Mouse (Mus musculus): Measurements from ENCODE around the gene Igsf23. TPM values are rescaled to one million over a fixed set of nuclear protein-coding genes. Genes with fewer than 3 reads are reported as not detected.
A peak's percentile ranks its signal among the peaks of the same experiment; 100 is the strongest.
"Not testable (repeated sequence)": the region's sequence is repeated elsewhere in the genome, so short reads cannot be mapped to it uniquely, and the experiment has no call there.

Igsf23 gene
- 0.30 TPM in 1 of 2 replicates, not detected in the other for polyA plus RNA-seq (2015; fragmentation: Nextera tagmentation; extraction: Ambion mirVana)

GRCm38 (mm10) chr7:19950589-19950988, at the start of gene Igsf23:
Igsf23 (minus strand) TSS chr7:19950756.
- Histone ChIP-seq H3K4me3 (no peak within 1 kb of the TSS), H3K27ac (no peak within 1 kb of the TSS), H3K9me3 (no peaks in the 10 kb centered on the region), H3K4me1 (no peaks in the 10 kb centered on the region), H3K4me2 (no peak within 1 kb of the TSS), H3K27me3 (no peaks in the 10 kb centered on the region), H3K36me3 (no peaks in the 10 kb centered on the region), H3K9ac (no peak within 1 kb of the TSS)
- WGBS: 37% methylated on average over 9 of the region's 9 CpGs
- ATAC-seq (ENCODE audit: insufficient number of reproducible peaks, insufficient read depth, low FRiP score, low TSS enrichment, low read depth): 0 out of 2 replicates have a peak, but pooled peaks have one; percentile 39

- not testable (repeated sequence) for H3K36me3 ChIP-seq, H3K27ac ChIP-seq
- WGBS: 58% methylated on average over 3 of the region's 3 CpGs
Measured at GRCm38 (mm10) chr7:19996721-19997120, 46.2 kb upstream of the Igsf23 start.

GRCm38 (mm10) chr7:19991165-19991564, 40.6 kb upstream of the Igsf23 start, which contains the start of gene Nlrp9b:
Nlrp9b (plus strand) TSS chr7:19991465.
- H3K36me3 ChIP-seq; H3K9ac ChIP-seq; H3K4me2 ChIP-seq; H3K4me3 ChIP-seq; H3K27me3 ChIP-seq; H3K27ac ChIP-seq; ATAC-seq (ENCODE audit: insufficient number of reproducible peaks, insufficient read depth, low FRiP score, low TSS enrichment, low read depth); H3K4me1 ChIP-seq; H3K9me3 ChIP-seq: not testable (repeated sequence)
- WGBS: 59% methylated on average over 8 of the region's 8 CpGs

More at GRCm38 (mm10) chr7:19996721-19997120, 46.2 kb upstream of the Igsf23 start:
- not testable (repeated sequence) for H3K4me2 ChIP-seq; H3K4me3 ChIP-seq; ATAC-seq (ENCODE audit: insufficient number of reproducible peaks, insufficient read depth, low FRiP score, low TSS enrichment, low read depth); H3K27me3 ChIP-seq; H3K9ac ChIP-seq; H3K4me1 ChIP-seq
- peaks cover 11% of the 10 kb centered on the region for H3K9me3 ChIP-seq

DNA sequence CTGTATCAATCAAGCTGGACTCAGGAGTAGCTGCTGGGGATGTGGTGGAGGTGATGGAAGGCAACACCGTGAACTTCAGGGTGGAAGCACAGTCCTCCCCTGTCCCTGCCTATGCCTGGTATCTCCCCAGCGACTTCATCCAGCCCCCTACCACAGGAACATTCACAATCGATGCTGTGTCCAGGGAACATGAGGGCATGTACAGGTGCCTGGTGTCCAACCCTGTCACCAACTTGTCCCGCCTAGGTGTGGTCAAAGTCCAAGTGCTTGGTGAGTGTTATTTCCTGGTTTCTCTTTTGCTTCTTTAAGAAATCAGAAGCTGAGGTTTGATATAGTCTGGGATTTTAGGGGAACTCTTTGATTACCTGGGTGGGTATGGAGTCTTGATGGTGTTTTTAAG, 21.0 kb upstream of the Igsf23 start:
- Histone ChIP-seq H3K4me2 (no peak overlapping the region), H3K27me3 (no peaks in the 10 kb centered on the region), H3K4me3 (no peak overlapping the region), H3K27ac (no peak overlapping the region), H3K36me3 (no peaks in the 10 kb centered on the region), H3K9me3 (peaks cover 13% of the 10 kb centered on the region; the same call in 1 of the 2 replicates), H3K9ac (no peak overlapping the region), H3K4me1 (no peaks in the 10 kb centered on the region)
- ATAC-seq (ENCODE audit: insufficient number of reproducible peaks, insufficient read depth, low FRiP score, low TSS enrichment, low read depth): no peak
- 88% methylated on average over 4 of the region's 4 CpGs for WGBS

- Histone ChIP-seq H3K4me1 (no peaks in the 10 kb centered on the region), H3K27ac (no peak overlapping the region), H3K9me3 (peaks cover 13% of the 10 kb centered on the region; the same call in 1 of the 2 replicates), H3K27me3 (no peaks in the 10 kb centered on the region), H3K4me3 (no peak overlapping the region), H3K9ac (no peak overlapping the region), H3K36me3 (no peaks in the 10 kb centered on the region), H3K4me2 (no peak overlapping the region)
- ATAC-seq (ENCODE audit: insufficient number of reproducible peaks, insufficient read depth, low FRiP score, low TSS enrichment, low read depth): no peak
- WGBS: 92% methylated on average over 8 of the region's 8 CpGs
Measured at GRCm38 (mm10) chr7:19970196-19970595, 19.6 kb upstream of the Igsf23 start.

DNA sequence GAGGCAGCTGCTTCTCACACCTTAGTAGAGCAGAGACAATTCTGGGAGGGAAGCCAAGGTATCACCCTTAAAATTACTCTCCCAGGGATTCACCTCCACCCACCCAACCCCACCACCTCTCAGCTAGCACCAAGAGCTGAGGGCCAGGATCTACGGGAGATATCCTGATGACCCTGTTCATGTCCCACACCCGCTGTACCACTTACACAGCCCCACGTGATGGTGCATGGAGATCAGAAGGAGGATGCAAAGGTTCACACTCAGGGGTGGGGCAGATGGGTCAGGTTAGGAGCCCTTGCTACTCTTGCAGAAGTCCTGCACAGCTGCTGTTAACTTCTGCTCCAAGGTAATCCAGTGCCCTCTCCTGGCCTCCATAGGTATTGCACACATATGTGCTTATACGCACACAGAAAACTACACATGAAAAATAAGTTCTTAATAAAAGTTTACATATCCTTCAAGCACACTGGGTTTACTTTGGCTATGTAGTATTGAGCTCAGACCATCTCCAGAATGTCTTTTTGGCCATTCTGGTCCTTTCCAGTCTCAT, 19.1 kb upstream of the Igsf23 start:
- Histone ChIP-seq H3K36me3 (no peaks in the 10 kb centered on the region), H3K4me3 (no peak overlapping the region), H3K4me2 (no peak overlapping the region), H3K4me1 (no peaks in the 10 kb centered on the region), H3K27me3 (no peaks in the 10 kb centered on the region), H3K9me3 (peaks cover 13% of the 10 kb centered on the region; the same call in 1 of the 2 replicates), H3K27ac (no peak overlapping the region), H3K9ac (no peak overlapping the region)
- no peak for ATAC-seq (ENCODE audit: insufficient number of reproducible peaks, insufficient read depth, low FRiP score, low TSS enrichment, low read depth)
- whole genome bisulfite sequencing: 91% methylated on average over 4 of the region's 4 CpGs

- no peak for ATAC-seq (ENCODE audit: insufficient number of reproducible peaks, insufficient read depth, low FRiP score, low TSS enrichment, low read depth)
- Histone ChIP-seq H3K4me3 (no peak overlapping the region), H3K27ac (no peak overlapping the region), H3K9ac (no peak overlapping the region), H3K9me3 (peaks cover 13% of the 10 kb centered on the region; the same call in 1 of the 2 replicates), H3K4me2 (no peak overlapping the region), H3K27me3 (no peaks in the 10 kb centered on the region), H3K4me1 (no peaks in the 10 kb centered on the region), H3K36me3 (no peaks in the 10 kb centered on the region)
- 80% methylated on average over 3 of the region's 3 CpGs for WGBS
Measured at GRCm38 (mm10) chr7:19969106-19969505, 18.6 kb upstream of the Igsf23 start.

DNA sequence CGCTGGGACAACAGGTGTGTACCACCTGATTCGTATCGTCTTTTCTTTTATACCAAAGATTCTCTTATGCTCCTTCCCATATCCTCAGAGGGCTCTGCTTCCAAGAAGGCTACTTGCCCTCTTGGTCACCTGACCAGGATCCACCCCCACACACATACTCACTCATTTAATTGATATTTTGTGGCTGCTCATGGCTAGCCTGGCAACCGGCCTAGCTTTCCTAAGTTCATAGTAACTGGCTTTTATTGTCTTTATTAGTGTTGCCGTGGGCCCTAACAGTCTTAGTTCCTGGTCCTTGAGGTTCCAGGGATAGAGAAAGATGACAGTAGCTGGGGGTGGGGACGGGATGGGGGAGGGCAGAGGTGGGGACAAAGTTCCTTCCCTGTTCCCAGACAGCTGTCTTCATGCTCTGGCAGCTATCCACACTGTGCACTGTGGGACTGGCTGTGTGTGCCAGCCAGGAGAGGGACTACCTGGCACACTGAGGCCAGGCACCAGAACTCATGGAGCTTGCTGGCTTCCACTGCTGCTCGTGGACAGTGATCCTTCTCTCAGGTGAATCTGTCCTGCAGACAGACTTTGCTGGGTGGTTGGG, 14.5 kb upstream of the Igsf23 start, which contains the start of gene Ceacam20:
Ceacam20 (plus strand) TSS at position 428 of the 595 bp plus-strand sequence.
- Histone ChIP-seq H3K27ac (no peak within 1 kb of the TSS), H3K4me1 (no peaks in the 10 kb centered on the region), H3K4me2 (no peak within 1 kb of the TSS), H3K9ac (no peak within 1 kb of the TSS), H3K9me3 (peaks cover 9% of the 10 kb centered on the region; the same call in 1 of the 2 replicates), H3K27me3 (no peaks in the 10 kb centered on the region), H3K4me3 (no peak within 1 kb of the TSS), H3K36me3 (no peaks in the 10 kb centered on the region)
- no peak for ATAC-seq (ENCODE audit: insufficient number of reproducible peaks, insufficient read depth, low FRiP score, low TSS enrichment, low read depth)
- 76% methylated on average over 7 of the region's 7 CpGs for whole genome bisulfite sequencing

DNA sequence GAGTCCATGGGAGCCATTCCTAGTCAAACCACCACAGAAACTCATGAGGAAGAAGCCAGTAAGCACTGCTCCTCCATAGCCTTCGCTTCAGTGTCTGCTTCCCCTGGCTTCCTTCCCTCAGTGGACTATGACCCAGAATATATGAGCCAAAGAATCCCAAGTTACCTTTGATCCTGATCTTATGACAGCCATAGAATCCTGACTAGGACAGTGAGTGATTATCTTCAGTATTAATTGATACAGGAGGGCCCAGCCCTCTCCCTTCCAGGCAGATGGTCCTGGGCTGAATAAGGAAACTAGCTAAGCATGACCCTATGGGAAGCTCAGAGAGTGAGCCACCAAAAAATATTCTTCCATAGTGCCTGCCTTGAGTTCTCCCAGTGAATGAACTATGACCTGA, 11.9 kb upstream of the Igsf23 start:
- WGBS: 70% methylated on average over 1 of the region's 1 CpGs

DNA sequence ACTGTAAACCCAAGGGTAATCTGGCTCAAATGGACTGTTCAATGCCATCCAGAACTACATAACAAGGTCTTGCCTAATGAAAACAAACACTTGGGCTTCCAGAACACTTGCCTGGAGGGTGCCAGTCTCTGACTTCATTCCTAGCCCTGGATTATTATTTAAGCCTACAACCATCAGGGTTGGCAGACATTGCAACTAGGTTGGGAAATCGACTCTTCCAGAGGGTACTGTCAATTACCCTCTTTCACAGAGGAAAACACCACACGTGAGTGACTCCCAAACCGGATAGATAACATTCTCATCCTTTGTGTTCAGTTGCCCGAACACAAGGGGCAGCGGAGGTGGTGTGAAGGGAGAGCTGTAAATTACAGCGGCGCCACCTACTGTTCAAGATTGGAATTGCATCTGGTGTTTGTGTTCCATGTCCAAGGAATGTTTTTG, 5.8 kb upstream of the Igsf23 start:
- no peaks in the 10 kb centered on the region for H3K27me3 ChIP-seq
- no peak overlapping the region for H3K9ac ChIP-seq
- no peak for ATAC-seq (ENCODE audit: insufficient number of reproducible peaks, insufficient read depth, low FRiP score, low TSS enrichment, low read depth)
- 2% methylated on average over 7 of the region's 7 CpGs for whole genome bisulfite sequencing
- H3K4me2 ChIP-seq: 0 out of 2 replicates have a peak overlapping the region, but pooled peaks have one; percentile 20
- H3K9me3 ChIP-seq: no peaks in the 10 kb centered on the region
- H3K4me1 ChIP-seq: no peaks in the 10 kb centered on the region
- no peaks in the 10 kb centered on the region for H3K36me3 ChIP-seq
- no peak overlapping the region for H3K27ac ChIP-seq
- H3K4me3 ChIP-seq: no peak overlapping the region

More for the DNA sequence above, 11.9 kb upstream of the Igsf23 start:
- H3K4me1 ChIP-seq: no peaks in the 10 kb centered on the region
- H3K27me3 ChIP-seq: no peaks in the 10 kb centered on the region
- H3K36me3 ChIP-seq: no peaks in the 10 kb centered on the region
- no peak overlapping the region for H3K27ac ChIP-seq
- H3K9ac ChIP-seq: no peak overlapping the region
- no peaks in the 10 kb centered on the region for H3K9me3 ChIP-seq
- H3K4me2 ChIP-seq: no peak overlapping the region
- ATAC-seq (ENCODE audit: insufficient number of reproducible peaks, insufficient read depth, low FRiP score, low TSS enrichment, low read depth): no peak
- H3K4me3 ChIP-seq: no peak overlapping the region

DNA sequence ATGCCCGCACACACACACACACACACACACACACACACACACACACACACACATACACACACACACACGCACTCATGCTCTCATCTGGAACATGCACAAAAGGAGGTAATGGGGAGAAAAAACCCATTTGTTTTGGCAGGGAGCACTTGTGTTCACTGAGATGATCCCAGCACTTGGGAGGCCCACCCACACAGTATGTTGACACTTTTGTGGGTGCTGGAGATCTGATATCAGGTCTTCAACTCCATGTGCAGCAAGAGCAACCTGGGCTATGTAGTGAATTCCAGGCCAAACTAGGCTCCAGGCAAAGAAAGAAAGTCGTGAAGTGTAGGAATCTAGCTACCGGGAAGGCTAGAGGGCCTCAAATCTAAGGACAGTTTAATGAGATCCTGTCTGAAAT, 5.3 kb upstream of the Igsf23 start:
- Histone ChIP-seq H3K4me2 (no peak overlapping the region), H3K27ac (no peak overlapping the region), H3K4me1 (no peaks in the 10 kb centered on the region), H3K9me3 (no peaks in the 10 kb centered on the region), H3K9ac (no peak overlapping the region), H3K36me3 (no peaks in the 10 kb centered on the region), H3K27me3 (no peaks in the 10 kb centered on the region), H3K4me3 (no peak overlapping the region)
- ATAC-seq (ENCODE audit: insufficient number of reproducible peaks, insufficient read depth, low FRiP score, low TSS enrichment, low read depth): no peak
- WGBS: 68% methylated on average over 4 of the region's 4 CpGs

GRCm38 (mm10) chr7:19953054-19953453, 2.5 kb upstream of the Igsf23 start:
- H3K9me3 ChIP-seq: no peaks in the 10 kb centered on the region
- no peak overlapping the region for H3K4me3 ChIP-seq
- ATAC-seq (ENCODE audit: insufficient number of reproducible peaks, insufficient read depth, low FRiP score, low TSS enrichment, low read depth): no peak
- H3K36me3 ChIP-seq: no peaks in the 10 kb centered on the region
- WGBS: 36% methylated on average over 9 of the region's 9 CpGs
- no peak overlapping the region for H3K9ac ChIP-seq
- no peaks in the 10 kb centered on the region for H3K27me3 ChIP-seq
- H3K27ac ChIP-seq: no peak overlapping the region
- H3K4me1 ChIP-seq: no peaks in the 10 kb centered on the region
- H3K4me2 ChIP-seq: no peak overlapping the region
